Mouse (Mus musculus) CH12.LX (cell line): Measurements from ENCODE around the gene Uqcr10.

Experiments
- CHD2 ChIP-seq: IDR thresholded peaks from 2 replicates; pipeline ENCODE4 v1.6.1; 2011; ENCODE audit warnings: low read length, improper control_type of control experiment
- CTCF ChIP-seq, 2 experiments: IDR thresholded peaks in 1 of 2; conservative IDR thresholded peaks in 1 of 2; 2 replicates each; pipeline ENCODE4 v1.5.1; 2011 to 2012; ENCODE audit warnings: low read depth in 2 of 2, low read length in 2 of 2, improper control_type of control experiment in 1 of 2, inconsistent platforms in 1 of 2, mild to moderate bottlenecking in 1 of 2, moderate library complexity in 1 of 2
- ELF1 ChIP-seq: IDR thresholded peaks from 2 replicates; pipeline ENCODE4 v1.6.1; 2014; ENCODE audit warnings: low read depth, mild to moderate bottlenecking, inconsistent platforms, low read length, improper control_type of control experiment
- GABPA ChIP-seq: IDR thresholded peaks from 2 replicates; pipeline ENCODE4 v1.6.1; 2012; ENCODE audit warnings: low read depth, low read length, improper control_type of control experiment, inconsistent platforms; ENCODE audit not compliant: insufficient replicate concordance
- IRF4 ChIP-seq: IDR thresholded peaks from 2 replicates; pipeline ENCODE4 v1.6.1; 2014; ENCODE audit warnings: low read depth, mild to moderate bottlenecking, inconsistent platforms, low read length, improper control_type of control experiment
- MAZ ChIP-seq: IDR thresholded peaks from 2 replicates; pipeline ENCODE4 v1.6.1; 2012; ENCODE audit warnings: low read depth, mild to moderate bottlenecking, inconsistent platforms, low read length, improper control_type of control experiment, moderate library complexity
- MEF2A ChIP-seq: IDR thresholded peaks from 2 replicates; pipeline ENCODE4 v1.6.1; 2014; ENCODE audit warnings: low read depth, mild to moderate bottlenecking, inconsistent platforms, low read length, improper control_type of control experiment, borderline replicate concordance
- NRF1 ChIP-seq: IDR thresholded peaks from 2 replicates; pipeline ENCODE4 v1.6.1; 2014; ENCODE audit warnings: low read depth, mild to moderate bottlenecking, inconsistent platforms, low read length, improper control_type of control experiment, moderate library complexity
- POLR2A ChIP-seq: IDR thresholded peaks from 2 replicates; pipeline ENCODE4 v1.6.1; 2011; ENCODE audit warnings: low read depth, mild to moderate bottlenecking, improper control_type of control experiment, low read length
- SMC3 ChIP-seq: IDR thresholded peaks from 2 replicates; pipeline ENCODE4 v1.6.1; 2011; ENCODE audit warnings: low read depth, low read length, improper control_type of control experiment
- USF1 ChIP-seq: IDR thresholded peaks from 2 replicates; pipeline ENCODE4 v1.6.1; 2014; ENCODE audit warnings: low read depth, mild to moderate bottlenecking, inconsistent platforms, low read length, improper control_type of control experiment
- ZC3H11A ChIP-seq: IDR thresholded peaks from 2 replicates; pipeline ENCODE4 v1.6.1; 2012; ENCODE audit warnings: low read depth, mild to moderate bottlenecking, inconsistent platforms, low read length, improper control_type of control experiment

GRCm38 (mm10) chr11:4730096-4730495 is 26.0 kb upstream of the Uqcr10 start:
- no peak for TF ChIP-seq IRF4
- no peak for TF ChIP-seq CHD2
- TF ChIP-seq NRF1: no peak
- no peak for TF ChIP-seq MEF2A
- TF ChIP-seq CTCF (conservative IDR thresholded peaks at IDR 0.05 in 1 of 2, IDR thresholded peaks at IDR 0.05 in 1 of 2; ENCODE audit: low read depth in 2 of 2, low read length in 2 of 2): no peak
- TF ChIP-seq POLR2A: no peak
- TF ChIP-seq ZC3H11A: no peak
- no peak for TF ChIP-seq GABPA
- TF ChIP-seq ELF1: no peak
- no peak for TF ChIP-seq MAZ
- no peak for TF ChIP-seq USF1
- TF ChIP-seq SMC3: no peak
